In the genomic region with DNA sequence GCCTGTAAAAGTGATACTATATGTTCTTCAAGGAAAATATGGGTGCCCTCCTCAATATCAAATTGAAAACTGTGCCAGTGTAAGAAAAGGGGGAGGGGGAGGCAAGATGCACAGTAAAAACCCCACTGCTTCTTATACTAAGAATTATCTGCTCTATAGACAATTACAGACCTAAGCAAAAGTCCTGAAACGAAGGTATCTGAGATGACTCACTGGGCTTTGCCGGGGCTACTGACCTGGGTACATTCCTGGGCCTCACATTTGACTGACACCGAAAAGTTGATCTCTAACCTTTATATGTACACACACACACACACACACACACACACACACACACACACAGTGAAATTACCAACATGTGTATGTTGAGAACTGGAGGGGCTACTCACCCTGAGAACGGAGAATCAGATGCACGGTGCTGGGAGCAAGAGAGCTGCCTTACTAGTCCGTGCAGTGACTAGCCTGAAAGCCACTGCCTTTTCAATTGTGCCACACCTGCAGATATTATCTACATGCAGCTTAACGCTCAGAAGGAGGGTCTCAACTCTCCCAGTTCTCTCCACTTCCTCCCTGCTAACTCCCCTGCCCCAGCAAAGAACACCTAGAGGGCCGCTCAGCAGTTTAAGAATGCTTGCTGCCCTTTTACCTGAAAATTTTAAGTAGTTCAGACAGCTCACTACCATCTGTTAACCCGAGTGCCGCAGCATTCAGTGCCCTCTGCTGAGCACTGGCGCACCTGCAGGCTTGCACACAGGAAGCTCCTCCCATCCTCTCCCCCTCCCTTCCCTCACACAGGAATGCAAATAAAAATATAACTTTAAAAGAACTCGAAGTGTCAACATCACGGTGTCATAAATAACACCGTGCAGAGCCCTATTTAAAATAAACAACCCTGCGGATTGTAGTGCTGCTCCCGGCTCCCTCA, we compare ENCODE assay signal across 8 mouse cellular contexts. TPM values are rescaled to one million over a fixed set of nuclear protein-coding genes. Genes with fewer than 3 reads are reported as not detected.
A peak's percentile ranks its signal among the peaks of the same experiment; 100 is the strongest.
DNase-seq lines count a peak whose midpoint lies in the region; ATAC-seq and TF ChIP-seq lines count a peak whose summit lies in the region.

No protein-coding gene starts in this region.

- peak; percentile 91 for DNase-seq in MEL (ENCODE audit: low read depth, low spot score)
- peak; percentile 40 for DNase-seq in cerebellum, adult 8-10 months
- DNase-seq in forelimb bud, embryonic 11.5 days (ENCODE audit: low read depth, low spot score) = peak; percentile 76
- DNase-seq in layer of hippocampus, adult 9-10 months (ENCODE audit: low spot score) = peak; percentile 71
- peak; percentile 85 to 88 for DNase-seq in thymus, postnatal 10 days (ENCODE audit: low spot score in 2 of 2)

- no peak; a peak in 1 of 4 replicates for TF ChIP-seq EP300 in MEL (IDR thresholded peaks at IDR 0.05; ENCODE audit: low read depth in 1 of 2, low read length in 2 of 2)

- peak overlapping the region; percentile 76 to 90 for H3K4me3 ChIP-seq in MEL (ENCODE audit: control insufficient read depth in 1 of 2, insufficient read depth in 1 of 2, low read depth in 2 of 2, low read length in 2 of 2)
- peak overlapping the region; percentile 63 for H3K4me3 ChIP-seq in lung, embryonic 15.5 days
- H3K4me3 ChIP-seq in olfactory bulb, adult 2 months (ENCODE audit: insufficient read depth, low read depth, low read length) = peak overlapping the region; percentile 58

- H3K79me2 ChIP-seq in MEL (ENCODE audit: control insufficient read depth, insufficient read depth, low read length, poor library complexity) = peaks cover 5% of the 10 kb centered on the region

- 12% methylated on average over 16 of the region's 16 CpGs for WGBS in lung, embryonic 15.5 days
- WGBS in olfactory bulb, adult 2 months = 19% methylated on average over 16 of the region's 16 CpGs

- H3K9me3 ChIP-seq in MEL (replicated peaks; ENCODE audit: insufficient read depth, low read length) = no peaks in the 10 kb centered on the region
- no peaks in the 10 kb centered on the region for H3K9me3 ChIP-seq in lung, embryonic 15.5 days

- TF ChIP-seq POLR2A in MEL (IDR thresholded peaks at IDR 0.05; ENCODE audit: control insufficient read depth in 1 of 2, insufficient read depth in 1 of 2, low read depth in 1 of 2, low read length in 2 of 2, poor library complexity in 1 of 2) = peak in 1 of 2 experiments; percentile 56; a peak in 1 of 4 replicates
- TF ChIP-seq POLR2A in olfactory bulb, adult 2 months (IDR thresholded peaks at IDR 0.05; ENCODE audit: insufficient read depth, low read depth, low read length) = no peak

- peak; percentile 80 for TF ChIP-seq RAD21 in MEL (IDR thresholded peaks at IDR 0.05; ENCODE audit: low read depth, low read length)

- TF ChIP-seq CTCF in MEL (IDR thresholded peaks at IDR 0.05 in 2 of 3, conservative IDR thresholded peaks at IDR 0.05 in 1 of 3; ENCODE audit: control insufficient read depth in 1 of 3, insufficient read depth in 1 of 3, low read depth in 2 of 3, low read length in 3 of 3, poor library complexity in 1 of 3, severe bottlenecking in 1 of 3) = peak; percentile 53 to 76 (median 64)
- TF ChIP-seq CTCF in olfactory bulb, adult 2 months (IDR thresholded peaks at IDR 0.05; ENCODE audit: insufficient read depth, low read depth, low read length) = peak; percentile 81

- peak overlapping the region; percentile 75 for H3K9ac ChIP-seq in MEL (ENCODE audit: control insufficient read depth, low read depth, low read length, poor library complexity, severe bottlenecking)
- H3K9ac ChIP-seq in lung, embryonic 15.5 days = peak overlapping the region; percentile 59

- peak overlapping the region; percentile 74 for H3K27ac ChIP-seq in MEL (ENCODE audit: control insufficient read depth, low read depth, low read length)
- H3K27ac ChIP-seq in lung, embryonic 15.5 days = peak overlapping the region; percentile 84
- H3K27ac ChIP-seq in olfactory bulb, adult 2 months (ENCODE audit: insufficient read depth, low read depth, low read length) = peak overlapping the region; percentile 49

- H3K4me1 ChIP-seq in MEL (ENCODE audit: control insufficient read depth in 1 of 2, insufficient read depth in 2 of 2, low read length in 2 of 2) = peaks cover 11 to 31% of the 10 kb centered on the region in 2 experiments
- peaks cover 24% of the 10 kb centered on the region; the same call in 1 of the 2 replicates for H3K4me1 ChIP-seq in lung, embryonic 15.5 days
- H3K4me1 ChIP-seq in olfactory bulb, adult 2 months (ENCODE audit: control insufficient read depth, insufficient read depth, low read length) = peaks cover 4% of the 10 kb centered on the region; the same call in 1 of the 2 replicates

- peak; percentile 76 to 83 for ATAC-seq in hematopoietic stem cell, adult 5-6 weeks (replicated peaks in 1 of 2; ENCODE audit: insufficient read depth in 1 of 2, low FRiP score in 2 of 2, low TSS enrichment in 1 of 2, low read depth in 1 of 2, poor library complexity in 2 of 2, severe bottlenecking in 2 of 2)
- peak; percentile 90 for ATAC-seq in lung, embryonic 15.5 days (ENCODE audit: borderline replicate concordance, extremely low read depth, low FRiP score, low TSS enrichment)

- H3K4me2 ChIP-seq in lung, embryonic 15.5 days = peak overlapping the region; percentile 62

- H3K27me3 ChIP-seq in MEL (ENCODE audit: control insufficient read depth in 1 of 2, insufficient read depth in 2 of 2, low read length in 2 of 2) = no peaks in the 10 kb centered on the region
- H3K27me3 ChIP-seq in lung, embryonic 15.5 days = no peaks in the 10 kb centered on the region

- H3K36me3 ChIP-seq in MEL (ENCODE audit: control insufficient read depth in 1 of 2, insufficient read depth in 2 of 2, low read length in 2 of 2) = peaks cover 0 to 31% of the 10 kb centered on the region in 2 experiments; a peak in 2 of 4 replicates
- H3K36me3 ChIP-seq in lung, embryonic 15.5 days = no peaks in the 10 kb centered on the region

TF ChIP-seq in MEL, 35 proteins besides CTCF, POLR2A, EP300 and RAD21 (continues in another document):
- TF ChIP-seq MAFK (IDR thresholded peaks at IDR 0.05; ENCODE audit: borderline replicate concordance, low read depth, low read length) = no peak
- TF ChIP-seq SIN3A (IDR thresholded peaks at IDR 0.05; ENCODE audit: low read length) = peak; percentile 81
- TF ChIP-seq CHD1 (IDR thresholded peaks at IDR 0.05; ENCODE audit: low read depth, low read length) = no peak; the same call in 1 of the 2 replicates
- no peak for TF ChIP-seq ZKSCAN1 (IDR thresholded peaks at IDR 0.05; ENCODE audit: low read depth, low read length)
- TF ChIP-seq UBTF (IDR thresholded peaks at IDR 0.05; ENCODE audit: borderline replicate concordance, insufficient read depth, low read depth, low read length) = no peak
- no peak for TF ChIP-seq JUND (IDR thresholded peaks at IDR 0.05; ENCODE audit: low read depth, low read length)
- no peak for TF ChIP-seq ZMIZ1 (IDR thresholded peaks at IDR 0.05; ENCODE audit: low read depth, low read length)
- no peak for TF ChIP-seq MEF2A (IDR thresholded peaks at IDR 0.05; ENCODE audit: extremely low read depth, insufficient replicate concordance, low read depth, low read length, poor library complexity, severe bottlenecking)
- 0 out of 2 replicates have a peak, but pooled peaks have one; percentile 20 for TF ChIP-seq TCF12 (IDR thresholded peaks at IDR 0.05; ENCODE audit: low read depth, low read length)
- no peak for TF ChIP-seq KAT2A (conservative IDR thresholded peaks at IDR 0.05; ENCODE audit: low read depth, low read length)
- no peak for TF ChIP-seq MAX (IDR thresholded peaks at IDR 0.05; ENCODE audit: low read length)
- peak; percentile 86 for TF ChIP-seq SMC3 (IDR thresholded peaks at IDR 0.05; ENCODE audit: low read depth, low read length)
- no peak for TF ChIP-seq MYB (IDR thresholded peaks at IDR 0.05; ENCODE audit: low read depth, low read length)
- no peak for TF ChIP-seq ZNF384 (IDR thresholded peaks at IDR 0.05; ENCODE audit: low read depth, low read length)
- TF ChIP-seq RCOR1 (IDR thresholded peaks at IDR 0.05; ENCODE audit: low read depth, low read length) = no peak; the same call in 1 of the 2 replicates
- TF ChIP-seq GATA1 (IDR thresholded peaks at IDR 0.05; ENCODE audit: low read depth, low read length) = peak; percentile 38; the same call in 1 of the 2 replicates
- no peak for TF ChIP-seq POLR2AphosphoS5 (IDR thresholded peaks at IDR 0.05; ENCODE audit: borderline replicate concordance, low read depth, low read length)
- no peak for TF ChIP-seq HCFC1 (IDR thresholded peaks at IDR 0.05; ENCODE audit: low read depth, low read length)
- peak; percentile 5; the same call in 1 of the 2 replicates for TF ChIP-seq ELF1 (IDR thresholded peaks at IDR 0.05; ENCODE audit: low read depth, low read length)
- peak; percentile 87 for TF ChIP-seq ZC3H11A (IDR thresholded peaks at IDR 0.05; ENCODE audit: low read depth, low read length)
- TF ChIP-seq NRF1 (IDR thresholded peaks at IDR 0.05; ENCODE audit: insufficient read depth, low read depth, low read length, poor library complexity, severe bottlenecking) = no peak
- no peak for TF ChIP-seq TAL1 (IDR thresholded peaks at IDR 0.05; ENCODE audit: low read length)
- TF ChIP-seq MYC (IDR thresholded peaks at IDR 0.05; ENCODE audit: low read depth, low read length) = peak; percentile 68; the same call in 1 of the 2 replicates
- TF ChIP-seq E2F4 (IDR thresholded peaks at IDR 0.05; ENCODE audit: borderline replicate concordance, low read depth, low read length) = no peak
- TF ChIP-seq CHD2 (IDR thresholded peaks at IDR 0.05; ENCODE audit: low read length) = no peak
- TF ChIP-seq NELFE (IDR thresholded peaks at IDR 0.05; ENCODE audit: low read depth, low read length) = no peak
- no peak for TF ChIP-seq ETS1 (IDR thresholded peaks at IDR 0.05; ENCODE audit: low read depth, low read length)

RNA-seq across cellular contexts. Expression of a gene that starts 37.6 kb away (rescaled TPM):
- total RNA-seq in MEL (2012; rRNA removed) = 0.26 TPM in 1 of 2 replicates, not detected in the other
- not detected for polyA plus RNA-seq in MEL (2012; ENCODE audit: insufficient read depth in 1 of 2, insufficient read length in 2 of 2, low read depth in 1 of 2, low replicate concordance in 2 of 2, missing spikeins in 1 of 2)
- 340 and 460 TPM in 2 replicates for total RNA-seq in hematopoietic stem cell, adult 5-6 weeks (2017)
- 0.15 and 0.39 TPM in 2 replicates for polyA plus RNA-seq in lung, embryonic 15.5 days (2015; fragmentation: Nextera tagmentation; extraction: Ambion mirVana)
- polyA plus RNA-seq in olfactory bulb, adult 2 months (2012; ENCODE audit: insufficient read depth, insufficient read length, low replicate concordance, missing spikeins) = not detected in 2 replicates

RNA-seq across cellular contexts. Expression of a gene that starts 57.2 kb away (rescaled TPM):
- total RNA-seq in MEL (2012; rRNA removed) = 1.7 and 2.8 TPM in 2 replicates
- polyA plus RNA-seq in MEL (2012; ENCODE audit: insufficient read depth in 1 of 2, insufficient read length in 2 of 2, low read depth in 1 of 2, low replicate concordance in 2 of 2, missing spikeins in 1 of 2) = under 1 TPM in 1 of 2 experiments, not detected in 1; 0.50 TPM
- total RNA-seq in hematopoietic stem cell, adult 5-6 weeks (2017) = 219 and 223 TPM in 2 replicates
- 1.2 and 1.5 TPM in 2 replicates for polyA plus RNA-seq in lung, embryonic 15.5 days (2015; fragmentation: Nextera tagmentation; extraction: Ambion mirVana)
- polyA plus RNA-seq in olfactory bulb, adult 2 months (2012; ENCODE audit: insufficient read depth, insufficient read length, low replicate concordance, missing spikeins) = not detected in 2 replicates

Comparison
In these comparisons a context has a peak if more than half of its experiments do, and no peak if none do; other contexts are left out.
1. Peak in every context shown above with its lines: DNase-seq, ATAC-seq, H3K4me3 ChIP-seq and H3K27ac ChIP-seq.
2. DNase-seq: peak in every context shown above with its lines; median percentile 91 in MEL; 86 in thymus, postnatal 10 days; 76 in forelimb bud, embryonic 11.5 days; 71 in layer of hippocampus, adult 9-10 months; 40 in cerebellum, adult 8-10 months.
3. RNA of a gene that starts 37.6 kb away (polyA plus RNA-seq): not detected in olfactory bulb, adult 2 months; 0.15 to 0.39 TPM in lung, embryonic 15.5 days and not detected in MEL; every median in the first group is over 100 times any median in the second.
4. RNA of a gene that starts 57.2 kb away (polyA plus RNA-seq): not detected in olfactory bulb, adult 2 months; 1.2 to 1.5 TPM in lung, embryonic 15.5 days and 0.50 TPM in MEL; every median in the first group is over 10 times any median in the second.